In the genomic region with DNA sequence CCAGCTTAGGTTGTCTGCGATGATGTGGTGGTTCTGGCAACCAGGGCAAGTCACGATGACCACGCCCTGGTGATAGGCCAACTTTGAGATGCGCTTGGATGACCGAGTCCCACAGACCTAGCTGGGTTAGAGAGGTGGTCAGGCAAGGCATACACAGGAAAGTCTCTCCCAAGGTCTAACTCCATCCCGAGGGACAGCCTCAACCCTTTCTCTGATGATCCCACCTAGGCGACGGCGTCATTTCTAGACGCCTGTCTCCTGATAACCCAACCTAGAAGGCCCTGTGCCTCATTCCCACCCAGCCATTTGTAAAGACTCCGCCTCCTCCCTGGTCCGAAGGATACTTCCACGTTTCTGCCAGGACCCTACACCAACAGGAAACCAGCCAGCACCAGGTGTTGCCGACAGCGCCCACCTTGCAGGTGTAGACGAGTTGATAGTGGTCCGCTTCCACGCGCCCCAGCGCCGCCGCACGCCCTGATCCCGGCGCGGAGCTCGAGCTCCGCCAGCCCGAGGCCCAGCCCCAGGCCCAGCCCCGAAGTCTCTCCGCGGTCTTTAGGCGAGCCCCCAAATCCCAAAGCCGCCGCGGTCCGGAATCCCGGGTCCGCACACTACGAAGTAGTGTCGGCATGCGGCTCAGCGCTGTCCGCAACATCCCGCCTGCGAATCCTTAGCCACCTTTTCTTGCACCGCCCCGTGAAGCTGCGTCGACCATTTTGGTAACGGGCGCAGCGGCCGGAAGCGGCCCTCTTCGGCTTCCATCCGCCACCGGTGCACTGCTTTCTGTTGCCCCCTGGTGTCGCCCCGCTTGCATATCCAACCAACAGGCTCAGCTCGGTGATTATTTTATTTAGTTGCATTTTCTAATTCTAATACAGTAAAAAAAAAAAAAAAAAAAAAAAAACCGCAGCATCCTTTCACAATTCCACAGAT, we compare ENCODE assay signal across 8 mouse cellular contexts. TPM values are rescaled to one million over a fixed set of nuclear protein-coding genes. Genes with fewer than 3 reads are reported as not detected.
DNase-seq lines count a peak whose midpoint lies in the region; ATAC-seq and TF ChIP-seq lines count a peak whose summit lies in the region.

Gene Dnlz, minus strand, starts transcription at position 753 of the 933 bp plus-strand sequence.

- peak within 1 kb of the TSS; percentile 97 for H3K27ac ChIP-seq in hindbrain, embryonic 10.5 days
- peak within 1 kb of the TSS; percentile 79 for H3K27ac ChIP-seq in lung, postnatal 0 days (ENCODE audit: low read length)

- DNase-seq in MEL-GATA-1-ER (ENCODE audit: extremely low read depth, low read depth), result peak; percentile 70
- peak; percentile 94 for DNase-seq in cerebellum, adult 8-10 months
- DNase-seq in hindbrain, embryonic 10.5 days (ENCODE audit: low spot score), result peak; percentile 90
- DNase-seq in layer of hippocampus, adult 9-11 months, result peak; percentile 93
- peak; percentile 97 for DNase-seq in lung, postnatal 0 days (ENCODE audit: low spot score)
- peak; percentile 90 for DNase-seq in ovary, postnatal 14 days (ENCODE audit: low spot score)
- DNase-seq in thymus, postnatal 14 days, result peak; percentile 96

- WGBS in hindbrain, embryonic 10.5 days, result 3% methylated on average over 62 of the region's 62 CpGs
- 1% methylated on average over 61 of the region's 62 CpGs for WGBS in lung, postnatal 0 days

- no peaks in the 10 kb centered on the region for H3K9me3 ChIP-seq in hindbrain, embryonic 10.5 days
- no peaks in the 10 kb centered on the region for H3K9me3 ChIP-seq in lung, postnatal 0 days (ENCODE audit: low read length)

- TF ChIP-seq EP300 in lung, postnatal 0 days (IDR thresholded peaks at IDR 0.05), result no peak

- peaks cover 46% of the 10 kb centered on the region for H3K4me1 ChIP-seq in hindbrain, embryonic 10.5 days (replicated peaks)
- H3K4me1 ChIP-seq in lung, postnatal 0 days (ENCODE audit: insufficient read depth, low read depth, low read length), result peaks cover 23% of the 10 kb centered on the region

- H3K4me2 ChIP-seq in lung, postnatal 0 days (replicated peaks; ENCODE audit: low read depth, low read length), result peak within 1 kb of the TSS; percentile 99

- ATAC-seq in frontal cortex, adult (ENCODE audit: low TSS enrichment), result peak; percentile 57
- peak; percentile 82 for ATAC-seq in lung, postnatal 0 days

- peak within 1 kb of the TSS; percentile 89 for H3K4me3 ChIP-seq in hindbrain, embryonic 10.5 days
- H3K4me3 ChIP-seq in lung, postnatal 0 days (ENCODE audit: low read depth, low read length), result peak within 1 kb of the TSS; percentile 73

- no peaks in the 10 kb centered on the region for H3K27me3 ChIP-seq in hindbrain, embryonic 10.5 days (ENCODE audit: insufficient read depth, poor library complexity, severe bottlenecking)
- no peaks in the 10 kb centered on the region for H3K27me3 ChIP-seq in lung, postnatal 0 days (replicated peaks; ENCODE audit: insufficient read depth, low read length)

- H3K9ac ChIP-seq in lung, postnatal 0 days (replicated peaks; ENCODE audit: low read depth), result peak within 1 kb of the TSS; percentile 96

- peak; percentile 82 for TF ChIP-seq CTCF in lung, postnatal 0 days (IDR thresholded peaks at IDR 0.05)

- H3K36me3 ChIP-seq in hindbrain, embryonic 10.5 days, result peaks cover 39% of the 10 kb centered on the region
- peaks cover 7% of the 10 kb centered on the region; the same call in 1 of the 2 replicates for H3K36me3 ChIP-seq in lung, postnatal 0 days (ENCODE audit: insufficient read depth, low read length)

RNA-seq across cellular contexts. Expression of gene Dnlz, which starts in this region (rescaled TPM):
- 36.8 and 38.8 TPM in 2 replicates for polyA plus RNA-seq in hindbrain, embryonic 10.5 days (2016; fragmentation: Nextera tagmentation; extraction: Ambion mirVana)
- polyA plus RNA-seq in lung, postnatal 0 days (2015; fragmentation: Nextera tagmentation; extraction: Ambion mirVana), result 14.2 and 15.5 TPM in 2 replicates

Comparison
In these comparisons a context has a peak if more than half of its experiments do, and no peak if none do; other contexts are left out.
1. Peak in every context shown above with its lines: DNase-seq, ATAC-seq, H3K4me3 ChIP-seq and H3K27ac ChIP-seq.